Mouse (Mus musculus) kidney, embryonic 16.5 days (tissue): ENCODE results near the gene Pigx. TPM values are rescaled to one million over a fixed set of nuclear protein-coding genes. Genes with fewer than 3 reads are reported as not detected.
"Not testable (repeated sequence)": the region's sequence is repeated elsewhere in the genome, so short reads cannot be mapped to it uniquely, and the experiment has no call there.

Experiments
- ATAC-seq: fragments of 200-750 bp; cut with Nextera tagmentation; 2 replicates; pipeline ENCODE4 v1.8.0; 2017; ENCODE audit warnings: moderate TSS enrichment; ENCODE audit not compliant: low FRiP score, low TSS enrichment
- H3K27ac ChIP-seq: fragments of 300-500 bp; sonication (generic); 2 replicates; pipeline ENCODE4 v1.5.1; 2014; ENCODE audit warnings: low read length
- H3K27me3 ChIP-seq: fragments of 300-500 bp; sonication (generic); 2 replicates; pipeline ENCODE4 v1.6.1; 2014; ENCODE audit warnings: low read length, control low read depth, mixed read lengths; ENCODE audit not compliant: insufficient read depth
- H3K36me3 ChIP-seq: fragments of 300-500 bp; sonication (generic); 2 replicates; pipeline ENCODE4 v1.6.1; 2014; ENCODE audit warnings: low read length, control low read depth, mixed read lengths; ENCODE audit not compliant: insufficient read depth
- H3K4me1 ChIP-seq: fragments of 300-500 bp; sonication (generic); 2 replicates; pipeline ENCODE4 v1.6.1; 2014; ENCODE audit warnings: low read length, control low read depth, mixed read lengths; ENCODE audit not compliant: insufficient read depth
- H3K4me2 ChIP-seq: fragments of 300-500 bp; sonication (generic); replicated peaks from 2 replicates; pipeline ENCODE4 v1.6.1; 2014; ENCODE audit warnings: low read depth, low read length
- H3K4me3 ChIP-seq: fragments of 300-500 bp; sonication (generic); 2 replicates; pipeline ENCODE4 v1.5.1; 2014; ENCODE audit warnings: mild to moderate bottlenecking, low read length
- H3K9ac ChIP-seq: fragments of 300-500 bp; sonication (generic); replicated peaks from 2 replicates; pipeline ENCODE4 v1.6.1; 2014; ENCODE audit warnings: low read length
- H3K9me3 ChIP-seq: fragments of 300-500 bp; sonication (generic); 2 replicates; pipeline ENCODE4 v1.6.1; 2016; ENCODE audit warnings: low read length, control low read depth
- WGBS: fragments of 180-500 bp; shearing (Covaris S2); extraction: QIAGEN DNeasy Blood & Tissue Kit; methylation state at CpG from one replicate; pipeline ENCODE4 v1.1.7; 2014; 5-methylcytosine and 5-hydroxymethylcytosine counted together
- polyA plus RNA-seq: library from polyadenylated mRNA; unstranded; fragments of >200 nt; fragmentation: Nextera tagmentation; extraction: Ambion mirVana; gene quantifications from 2 replicates; pipeline ENCODE4 v1.2.1, GENCODE M21; 2015

Pigx gene
- polyA plus RNA-seq, 1 experiment from 2014 or later: 130 TPM

- H3K36me3 ChIP-seq: peaks cover 52% of the 10 kb centered on the region
- WGBS: 93% methylated on average over 7 of the region's 7 CpGs
- H3K27me3 ChIP-seq: no peaks in the 10 kb centered on the region
- H3K4me2 ChIP-seq: no peak overlapping the region
- H3K4me3 ChIP-seq: no peak overlapping the region
- peaks cover 11% of the 10 kb centered on the region; the same call in 1 of the 2 replicates for H3K4me1 ChIP-seq
- 0 out of 2 replicates have a peak overlapping the region, but pooled peaks have one; percentile 36 for H3K27ac ChIP-seq
- no peak overlapping the region for H3K9ac ChIP-seq
- no peak for ATAC-seq
- no peaks in the 10 kb centered on the region for H3K9me3 ChIP-seq
These were observed 8.1 kb downstream of the Pigx start for GRCm38 (mm10) chr16:32091466-32091865.

GRCm38 (mm10) chr16:32087629-32088443, 11.7 kb downstream of the Pigx start:
- Histone ChIP-seq H3K4me3 (no peak overlapping the region), H3K36me3 (peaks cover 57% of the 10 kb centered on the region), H3K27ac (peak overlapping the region; percentile 88), H3K9ac (no peak overlapping the region), H3K27me3 (no peaks in the 10 kb centered on the region), H3K4me2 (peak overlapping the region; percentile 21), H3K9me3 (no peaks in the 10 kb centered on the region), H3K4me1 (peaks cover 11% of the 10 kb centered on the region; the same call in 1 of the 2 replicates)
- WGBS: 56% methylated on average over 17 of the region's 17 CpGs
- ATAC-seq: peak; percentile 44; the same call in 1 of the 2 replicates

GRCm38 (mm10) chr16:32078991-32079511, 20.5 kb downstream of the Pigx start, which contains the start of gene Pak2:
TSS of gene Pak2 (minus strand) at chr16:32079342.
- WGBS: under 1% methylated on average over 35 of the region's 60 CpGs
- Histone ChIP-seq H3K4me1 (peaks cover 18% of the 10 kb centered on the region), H3K36me3 (peaks cover 4% of the 10 kb centered on the region; the same call in 1 of the 2 replicates), H3K27me3 (no peaks in the 10 kb centered on the region), H3K9me3 (no peaks in the 10 kb centered on the region), H3K4me3 (peak within 1 kb of the TSS; percentile 89), H3K27ac (peak within 1 kb of the TSS; percentile 97), H3K4me2 (peak within 1 kb of the TSS; percentile 64), H3K9ac (peak within 1 kb of the TSS; percentile 98)
- ATAC-seq: peak; percentile 96

- H3K4me1 ChIP-seq: peaks cover 18% of the 10 kb centered on the region
- peak overlapping the region; percentile 97 for H3K27ac ChIP-seq
- H3K4me2 ChIP-seq: peak overlapping the region; percentile 64
- ATAC-seq: no peak
- H3K36me3 ChIP-seq: peaks cover 3% of the 10 kb centered on the region; the same call in 1 of the 2 replicates
- peak overlapping the region; percentile 98 for H3K9ac ChIP-seq
- H3K4me3 ChIP-seq: peak overlapping the region; percentile 89
- no peaks in the 10 kb centered on the region for H3K27me3 ChIP-seq
- under 1% methylated on average over 30 of the region's 30 CpGs for WGBS
- no peaks in the 10 kb centered on the region for H3K9me3 ChIP-seq
These were observed 21.0 kb downstream of the Pigx start for GRCm38 (mm10) chr16:32078408-32078990.

- H3K4me3 ChIP-seq: peak overlapping the region; percentile 89
- H3K36me3 ChIP-seq: no peaks in the 10 kb centered on the region
- H3K9ac ChIP-seq: peak overlapping the region; percentile 98
- H3K4me1 ChIP-seq: peaks cover 18% of the 10 kb centered on the region
- H3K4me2 ChIP-seq: peak overlapping the region; percentile 64
- peak overlapping the region; percentile 97 for H3K27ac ChIP-seq
- H3K9me3 ChIP-seq: no peaks in the 10 kb centered on the region
- 4% methylated on average over 13 of the region's 13 CpGs for WGBS
- H3K27me3 ChIP-seq: no peaks in the 10 kb centered on the region
- no peak for ATAC-seq
These were observed 21.7 kb downstream of the Pigx start for GRCm38 (mm10) chr16:32077648-32078407.

- no peaks in the 10 kb centered on the region for H3K9me3 ChIP-seq
- H3K27ac ChIP-seq: no peak overlapping the region
- no peaks in the 10 kb centered on the region for H3K27me3 ChIP-seq
- no peak for ATAC-seq
- H3K4me2 ChIP-seq: no peak overlapping the region
- H3K9ac ChIP-seq: no peak overlapping the region
- H3K4me3 ChIP-seq: no peak overlapping the region
- peaks cover 18% of the 10 kb centered on the region for H3K4me1 ChIP-seq
- H3K36me3 ChIP-seq: no peaks in the 10 kb centered on the region
- 50% methylated on average over 3 of the region's 3 CpGs for WGBS
These were observed 23.1 kb downstream of the Pigx start for GRCm38 (mm10) chr16:32076406-32076805.

GRCm38 (mm10) chr16:32075762-32076161, 23.8 kb downstream of the Pigx start:
- Histone ChIP-seq H3K4me3 (no peak overlapping the region), H3K27ac (no peak overlapping the region), H3K36me3 (no peaks in the 10 kb centered on the region), H3K27me3 (no peaks in the 10 kb centered on the region), H3K4me1 (peaks cover 18% of the 10 kb centered on the region), H3K4me2 (no peak overlapping the region), H3K9ac (no peak overlapping the region), H3K9me3 (no peaks in the 10 kb centered on the region)
- ATAC-seq: no peak
- WGBS: 56% methylated on average over 1 of the region's 1 CpGs

- H3K27me3 ChIP-seq, H3K4me3 ChIP-seq, ATAC-seq, H3K36me3 ChIP-seq, H3K27ac ChIP-seq, H3K9me3 ChIP-seq, H3K9ac ChIP-seq, H3K4me2 ChIP-seq: not testable (repeated sequence)
- 64% methylated on average over 4 of the region's 4 CpGs for WGBS
- peaks cover 21% of the 10 kb centered on the region for H3K4me1 ChIP-seq
These were observed 29.5 kb downstream of the Pigx start for GRCm38 (mm10) chr16:32070070-32070469.
